Mouse (Mus musculus): ENCODE measurements around the gene Cbl.
A peak's percentile ranks its signal among the peaks of the same experiment; 100 is the strongest.

The Cbl gene

DNA sequence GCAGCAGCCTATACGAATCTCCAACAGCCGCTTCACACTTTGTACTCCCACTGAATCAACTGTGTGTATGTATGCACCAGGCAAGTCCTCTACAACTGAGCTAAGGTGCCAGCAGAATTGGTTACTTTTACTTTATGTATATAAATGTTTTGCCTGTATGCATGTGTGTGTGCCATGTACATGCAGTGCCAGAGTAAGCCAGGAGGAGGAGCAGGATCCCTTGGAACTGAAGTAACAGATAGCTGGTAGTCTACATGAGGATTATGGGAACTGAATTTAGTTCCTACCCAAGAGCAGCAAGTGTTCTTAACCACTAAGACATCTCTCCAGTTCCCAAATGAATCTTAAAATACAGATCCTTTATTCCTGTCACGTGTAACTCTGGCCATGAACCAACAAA is 51.6 kb downstream of the Cbl start:
- peak; percentile 54 for DNase-seq (ENCODE audit: low read depth, low spot score)

DNA sequence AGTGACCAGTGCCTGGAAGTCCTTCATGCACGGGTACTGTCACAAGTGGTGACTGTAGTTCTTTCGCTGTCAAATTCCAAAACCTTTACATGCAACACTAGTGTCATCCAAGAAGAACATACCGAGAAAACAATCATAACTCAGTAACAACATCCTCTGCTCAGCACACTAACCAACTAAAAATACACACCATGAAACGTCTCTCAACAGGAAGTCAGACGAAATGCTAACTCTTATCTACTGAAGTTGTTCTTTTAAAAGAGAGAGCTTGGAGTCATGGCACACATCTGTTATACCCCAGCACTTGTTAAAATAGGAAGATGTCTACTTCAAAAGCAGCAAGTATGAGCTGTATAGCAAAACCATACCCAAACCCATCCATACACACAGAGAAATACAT is 52.3 kb downstream of the Cbl start:
- DNase-seq (ENCODE audit: low read depth, low spot score), result peak; percentile 39

DNA sequence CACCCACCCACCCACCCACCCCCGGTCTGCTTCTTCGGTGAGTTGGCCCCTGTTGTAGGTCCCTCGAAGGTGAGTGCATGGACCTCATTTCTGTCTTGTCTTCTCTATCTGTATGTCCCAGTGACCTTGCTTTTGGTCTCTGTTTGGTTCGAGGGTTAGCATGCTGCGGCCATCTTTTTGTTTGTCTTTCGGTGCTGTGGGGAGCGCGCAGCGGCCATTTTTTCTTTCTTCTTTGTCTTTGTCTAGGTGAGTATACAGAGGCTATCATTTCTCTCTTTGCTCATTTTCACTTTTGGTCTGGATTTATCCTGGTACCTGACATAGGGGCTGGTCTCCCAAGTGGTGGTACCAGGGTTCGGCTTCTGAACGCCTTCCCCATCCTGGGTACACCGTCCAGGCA is 55.0 kb downstream of the Cbl start:
- DNase-seq (ENCODE audit: low read depth, low spot score), result no peak

DNA sequence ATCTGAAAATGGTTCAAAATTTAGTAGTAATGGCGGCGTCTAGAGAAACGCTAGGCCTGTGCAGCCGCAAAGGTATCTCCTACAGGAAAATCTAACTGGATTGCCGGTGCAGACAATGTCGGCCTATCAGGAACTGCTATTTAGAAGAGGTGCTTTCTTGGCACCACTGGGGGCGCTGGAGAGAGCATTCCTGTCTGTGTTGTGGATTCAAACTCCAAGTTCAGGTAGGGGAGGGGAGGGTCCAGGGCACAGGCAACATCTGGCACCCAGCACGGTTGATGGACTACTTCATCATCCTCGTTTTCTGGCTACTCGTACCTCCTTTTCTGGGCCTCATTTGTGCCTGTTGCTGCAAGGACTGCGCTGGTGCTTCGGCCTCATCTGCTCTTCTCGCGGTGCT is 55.5 kb downstream of the Cbl start:
- peak; percentile 41 for DNase-seq (ENCODE audit: low read depth, low spot score)

DNA sequence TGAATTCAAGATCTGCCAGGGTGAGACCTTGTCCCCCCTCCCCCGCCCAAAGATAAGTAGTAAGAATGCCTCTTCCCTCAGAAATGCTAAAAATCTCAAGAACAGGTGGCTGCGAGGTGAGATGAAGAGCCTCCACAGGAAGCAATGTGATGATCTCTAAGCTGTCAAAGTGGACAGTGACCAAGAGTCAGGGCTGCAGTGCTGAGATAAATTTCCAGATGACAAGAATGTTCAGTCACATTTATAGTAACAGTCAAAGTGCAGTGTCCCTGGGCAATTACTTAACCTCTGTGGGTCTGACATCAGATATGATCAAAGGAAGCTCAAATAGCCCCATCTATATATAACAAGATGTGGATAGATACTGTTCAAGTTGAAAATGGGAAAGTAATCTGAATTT is 56.4 kb downstream of the Cbl start:
- no peak for DNase-seq (ENCODE audit: low read depth, low spot score)

DNA sequence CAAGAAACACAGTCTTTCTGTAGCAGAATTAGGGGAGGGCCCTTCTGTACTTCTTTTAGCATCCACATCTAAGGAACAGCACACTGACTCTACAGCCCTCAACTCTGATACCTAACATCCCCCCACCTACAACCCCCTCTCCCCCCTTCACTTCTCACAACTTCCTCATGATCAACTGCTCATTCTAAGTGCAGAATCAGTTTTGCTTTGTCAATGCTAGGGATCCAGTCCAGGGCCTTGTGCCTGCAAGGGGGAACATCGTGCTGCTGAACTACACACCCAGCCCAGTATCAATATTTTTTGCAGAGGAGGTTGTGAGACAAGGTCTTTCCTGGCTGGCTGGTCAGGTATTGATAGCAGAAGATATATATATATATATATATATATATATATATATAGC is 57.9 kb downstream of the Cbl start:
- DNase-seq (ENCODE audit: low read depth, low spot score), result no peak

DNA sequence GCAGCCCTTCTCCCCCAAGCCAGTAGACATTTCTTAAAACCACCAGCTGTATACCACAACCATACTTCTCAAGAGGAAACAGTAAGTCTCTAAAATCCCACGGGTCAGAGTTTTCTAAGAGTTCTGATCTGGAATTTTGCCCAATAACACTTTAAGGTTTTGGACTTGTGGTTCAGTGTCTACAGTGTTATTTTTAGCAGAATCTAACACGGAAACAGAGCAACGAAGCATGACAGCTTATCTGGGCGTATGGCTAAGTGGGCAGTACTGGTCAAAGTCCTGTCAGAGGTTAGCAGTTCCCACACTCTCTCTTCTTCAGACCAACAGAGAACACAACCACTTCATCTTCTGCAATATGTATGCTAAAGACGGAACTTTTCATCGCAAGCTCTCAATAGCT is 58.3 kb downstream of the Cbl start:
- no peak for DNase-seq (ENCODE audit: low read depth, low spot score)

DNA sequence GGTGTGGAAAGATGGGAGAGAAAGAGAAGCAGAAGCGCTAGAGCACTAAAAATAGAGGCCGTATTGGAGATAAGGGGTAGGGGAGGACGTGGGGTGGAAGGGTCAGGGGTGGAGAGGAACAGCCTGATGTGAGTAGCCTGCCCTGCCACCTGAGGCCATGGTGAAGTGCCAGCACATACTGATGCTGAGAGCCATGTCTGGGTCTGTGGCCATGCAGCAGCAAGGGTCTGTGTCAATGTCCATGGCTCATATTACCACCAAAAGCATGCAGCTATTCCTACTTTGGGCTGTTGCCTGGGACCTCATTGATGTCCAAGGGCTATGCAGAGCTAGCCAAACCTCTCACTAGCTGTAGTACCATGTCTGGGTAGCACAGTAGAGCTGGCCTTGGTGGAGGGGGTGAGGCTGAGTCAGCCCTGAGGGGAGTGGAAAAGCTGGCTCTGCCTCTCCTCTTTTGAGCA is 63.1 kb downstream of the Cbl start:
- no peak for DNase-seq (ENCODE audit: low read depth, low spot score)

DNA sequence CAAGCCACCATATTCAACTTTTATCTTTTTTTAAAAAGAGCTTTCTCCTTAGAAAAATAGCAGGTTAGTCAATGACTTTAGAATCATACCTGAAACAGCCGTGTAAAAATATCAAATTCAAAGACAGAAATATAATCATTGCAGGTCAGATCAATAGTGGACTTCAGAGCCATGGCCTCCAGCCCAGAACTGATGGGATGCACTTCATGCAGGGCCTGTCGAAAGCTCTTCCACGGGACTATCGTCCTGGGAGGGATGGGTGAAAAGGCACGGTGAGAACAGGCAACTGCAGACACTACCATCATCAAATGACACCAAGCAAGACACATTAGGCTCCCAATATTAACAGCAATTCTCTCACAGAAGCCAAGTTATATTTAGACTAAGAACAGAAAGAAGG is 64.9 kb downstream of the Cbl start:
- DNase-seq (ENCODE audit: low read depth, low spot score), result no peak

DNA sequence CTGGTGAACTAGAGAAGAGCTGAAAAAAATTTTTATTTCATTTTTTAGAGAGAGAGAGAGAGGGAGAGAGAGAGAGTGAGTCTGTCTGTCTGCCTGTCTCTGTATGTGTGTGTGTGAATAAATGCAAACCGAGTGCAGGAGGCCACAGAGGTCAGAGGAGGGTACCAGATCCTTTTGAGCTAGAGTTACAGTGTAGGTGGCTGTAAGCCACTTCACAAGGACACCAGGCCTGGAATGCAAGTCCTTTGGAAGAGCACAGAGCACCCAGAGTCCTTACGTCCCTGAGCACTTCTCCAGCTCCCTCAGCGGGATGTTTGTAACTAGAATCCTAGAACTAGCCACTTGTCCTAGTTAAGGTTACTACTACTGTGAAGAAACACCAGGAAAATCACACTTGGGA is 74.0 kb downstream of the Cbl start:
- no peak for DNase-seq (ENCODE audit: low read depth, low spot score)

DNA sequence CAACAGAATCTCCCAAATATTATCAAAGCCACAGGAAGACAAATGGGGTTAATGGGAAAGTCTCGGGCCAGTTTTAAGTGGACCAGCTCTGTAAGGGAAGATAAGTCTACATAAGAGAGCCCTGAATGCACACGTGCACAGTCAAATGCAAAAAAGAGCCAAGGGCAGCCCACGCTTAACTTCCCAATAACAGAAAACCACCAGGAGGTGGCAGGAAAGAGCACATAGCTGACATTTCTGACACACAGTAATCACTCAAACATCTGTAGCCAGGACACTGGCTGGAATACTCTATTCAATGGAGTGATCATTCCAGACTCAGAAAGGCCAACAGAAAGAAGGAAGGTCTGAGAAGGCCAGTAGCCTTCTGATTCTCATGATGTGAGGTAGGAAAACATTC is 86.6 kb downstream of the Cbl start:
- DNase-seq (ENCODE audit: low read depth, low spot score), result peak; percentile 39

DNA sequence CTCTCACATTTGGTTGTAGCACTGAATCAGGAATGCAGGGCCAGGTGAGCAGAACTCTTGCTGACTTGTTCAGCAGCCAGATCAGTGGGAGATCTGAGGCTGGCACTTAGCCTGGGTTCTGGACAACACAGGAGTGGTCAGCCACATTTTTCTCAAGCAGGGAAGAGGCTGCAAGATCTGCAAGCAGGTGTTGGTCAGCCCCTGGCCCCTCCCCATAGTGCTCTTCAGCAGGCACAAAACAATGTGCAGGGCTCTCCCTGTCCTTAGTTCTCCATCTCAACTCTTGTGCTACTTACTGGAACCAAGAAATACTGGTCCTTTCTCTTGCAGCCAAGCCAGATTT is 89.2 kb downstream of the Cbl start:
- DNase-seq (ENCODE audit: low read depth, low spot score), result no peak

DNA sequence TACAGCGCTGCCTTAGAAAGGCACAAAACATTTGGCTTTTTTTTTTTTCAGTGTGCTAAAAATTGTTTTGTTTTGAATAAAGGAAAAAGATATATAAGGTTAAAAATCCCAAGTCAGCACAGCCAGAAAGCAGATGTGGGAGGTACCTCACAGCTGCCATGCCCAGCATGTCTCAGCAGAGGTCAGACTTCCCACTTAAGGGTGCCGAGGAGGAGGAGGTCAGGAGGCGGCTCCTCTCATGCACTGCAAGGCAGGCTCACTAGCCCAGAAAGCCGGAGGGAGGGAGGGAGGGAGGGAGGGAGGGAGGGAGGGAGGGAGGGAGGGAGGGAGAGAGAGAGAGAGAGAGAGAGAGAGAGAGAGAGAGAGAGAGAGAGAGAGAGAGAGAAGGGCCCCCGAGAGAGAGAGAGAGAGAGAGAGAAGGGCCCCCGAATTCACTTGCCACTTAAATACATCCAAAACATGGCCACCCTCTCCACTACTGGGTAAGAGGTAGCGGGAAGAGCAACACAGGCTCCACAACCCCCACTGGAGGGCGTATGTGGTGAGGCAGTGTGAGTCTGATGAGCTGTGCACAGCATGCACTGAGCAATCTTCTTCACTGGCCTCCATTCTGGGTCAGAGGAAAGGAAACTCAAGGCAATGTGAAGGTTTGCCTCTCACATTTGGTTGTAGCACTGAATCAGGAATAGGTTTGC is 89.7 kb downstream of the Cbl start:
- DNase-seq (ENCODE audit: low read depth, low spot score), result no peak

DNA sequence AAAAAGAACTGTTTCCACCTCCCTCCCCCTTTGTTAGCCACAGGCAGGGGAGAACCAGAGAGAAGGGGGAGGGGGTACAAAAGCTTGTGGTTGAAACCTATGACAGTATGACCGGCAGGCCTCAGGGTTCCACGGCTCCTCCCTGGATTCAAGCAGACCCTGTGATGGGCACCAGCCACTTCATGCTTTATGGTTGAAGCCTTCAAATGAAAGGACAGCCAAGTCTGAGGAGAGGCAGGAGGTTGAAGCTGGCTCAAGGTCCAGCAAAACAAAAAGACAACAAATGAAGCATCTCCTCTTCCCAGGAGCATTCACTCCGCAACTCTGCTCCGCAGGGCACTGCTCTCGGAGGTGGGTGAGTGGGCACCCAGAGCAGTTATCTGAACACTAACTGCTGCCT is 90.4 kb downstream of the Cbl start:
- DNase-seq (ENCODE audit: low read depth, low spot score), result no peak

DNA sequence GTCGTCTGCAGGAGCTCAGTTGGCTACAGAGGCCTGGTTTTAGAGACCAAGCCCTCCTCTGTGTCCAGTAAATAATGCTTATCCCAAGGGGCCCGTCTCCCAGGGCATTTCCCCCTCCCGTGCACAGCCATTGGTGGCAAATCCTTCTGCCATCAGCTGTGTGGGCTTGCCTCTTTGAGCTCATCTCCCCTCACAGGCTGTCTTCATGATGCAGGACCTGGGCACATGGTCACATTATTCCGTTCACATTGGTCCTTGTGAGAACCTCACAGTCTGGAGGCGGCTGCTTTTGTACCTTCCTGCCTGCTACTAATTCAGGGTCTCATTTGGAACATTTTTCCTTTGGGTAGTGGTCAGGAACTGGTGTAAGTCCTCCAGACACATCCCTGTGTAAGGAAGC is 91.9 kb downstream of the Cbl start:
- DNase-seq (ENCODE audit: low read depth, low spot score), result no peak

DNA sequence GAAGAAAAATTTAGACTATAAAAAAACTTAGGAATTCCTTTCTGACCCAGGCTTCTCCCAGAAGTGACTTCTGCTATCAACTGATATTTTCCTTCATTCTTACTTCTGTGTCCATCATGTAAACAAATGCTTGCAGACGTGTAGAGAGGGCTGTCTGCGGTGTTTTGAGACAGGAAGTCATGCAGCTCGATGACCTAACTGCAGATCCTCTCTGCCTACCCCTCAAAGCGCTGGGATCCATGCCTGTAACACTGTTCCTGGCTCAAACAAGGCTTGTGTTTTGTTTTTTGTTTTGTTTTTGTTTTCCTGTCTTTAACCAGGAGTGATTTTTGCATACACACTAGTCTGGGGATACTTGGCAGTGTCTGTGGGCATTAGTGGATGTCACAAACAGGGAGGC is 96.0 kb downstream of the Cbl start:
- no peak for DNase-seq (ENCODE audit: low read depth, low spot score)

DNA sequence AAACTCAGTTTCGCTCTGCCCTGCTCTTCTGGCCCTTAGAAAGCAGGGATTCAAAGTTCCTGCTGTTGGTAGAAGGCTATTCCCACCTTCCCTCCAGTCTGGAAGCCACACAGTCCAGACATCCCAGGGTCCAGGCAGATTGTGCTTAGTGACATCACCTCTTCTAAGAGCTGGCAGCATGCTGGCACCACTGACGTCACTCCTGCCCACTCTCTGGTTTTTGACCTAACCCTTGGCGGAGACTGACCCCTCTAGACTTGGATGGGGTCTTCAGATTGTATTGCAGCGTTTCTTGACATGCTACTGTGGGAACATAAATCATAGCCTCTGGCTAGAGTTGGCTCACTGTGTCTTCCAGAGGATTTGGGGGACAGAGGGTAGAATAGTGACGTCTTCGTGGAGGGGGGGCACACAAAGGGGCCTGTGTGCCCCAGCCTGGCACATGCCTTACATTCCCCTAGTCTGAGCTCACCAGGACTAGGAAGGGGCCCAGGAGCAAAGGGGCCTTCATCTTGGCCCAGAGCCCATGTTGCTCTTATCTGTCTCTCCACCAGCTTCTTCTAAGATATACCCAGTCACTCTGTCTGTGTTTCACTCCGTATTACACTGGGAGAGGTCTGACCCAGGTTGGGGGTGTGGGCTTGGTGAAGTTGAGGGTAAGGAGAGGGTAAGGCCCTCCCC is 98.0 kb downstream of the Cbl start:
- no peak for DNase-seq (ENCODE audit: low read depth, low spot score)

DNA sequence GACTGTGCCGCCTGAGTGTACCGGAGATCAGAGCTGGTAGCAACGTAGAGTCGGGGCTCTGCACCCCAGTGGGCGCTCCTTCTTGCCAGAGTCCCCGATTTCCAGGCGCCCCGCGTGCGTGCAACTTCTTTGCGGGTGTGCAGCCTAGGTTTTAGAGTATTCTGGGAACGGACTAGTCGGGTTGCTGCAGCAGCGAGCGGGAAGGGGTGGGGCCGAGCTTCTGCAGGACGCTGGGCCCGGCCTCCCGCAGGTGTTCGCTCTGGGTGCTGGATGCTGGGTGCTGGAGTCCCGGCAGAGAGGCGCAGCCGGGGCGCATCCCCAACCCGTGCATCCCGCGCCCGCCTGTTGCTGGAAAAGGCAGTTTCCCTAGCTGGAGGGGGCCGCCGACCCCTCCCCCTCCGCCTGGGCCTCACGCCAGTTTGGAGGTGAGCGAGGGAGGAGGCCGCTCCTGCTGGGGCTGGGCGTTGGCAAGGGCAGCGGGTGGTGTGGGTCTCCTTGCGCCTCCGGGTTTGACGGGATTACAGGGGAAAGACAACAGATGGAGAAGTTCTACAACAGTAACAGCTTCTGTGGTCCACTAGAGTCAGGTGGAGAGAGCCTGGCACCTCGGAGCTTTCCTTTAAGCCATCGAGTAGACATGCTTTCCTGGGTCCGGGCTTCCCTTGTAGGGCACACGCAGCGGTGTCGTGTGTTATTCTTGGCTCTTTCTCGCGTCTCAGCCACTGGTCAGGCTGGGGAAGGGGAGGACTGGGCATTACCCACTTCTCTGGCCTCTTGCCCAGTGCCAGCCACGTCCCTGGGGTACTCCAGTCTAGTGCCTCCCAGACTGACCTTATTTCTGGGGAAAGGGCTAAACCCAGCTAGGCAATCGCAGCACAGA is 98.8 kb downstream of the Cbl start:
- DNase-seq (ENCODE audit: low read depth, low spot score), result peak; percentile 44

DNA sequence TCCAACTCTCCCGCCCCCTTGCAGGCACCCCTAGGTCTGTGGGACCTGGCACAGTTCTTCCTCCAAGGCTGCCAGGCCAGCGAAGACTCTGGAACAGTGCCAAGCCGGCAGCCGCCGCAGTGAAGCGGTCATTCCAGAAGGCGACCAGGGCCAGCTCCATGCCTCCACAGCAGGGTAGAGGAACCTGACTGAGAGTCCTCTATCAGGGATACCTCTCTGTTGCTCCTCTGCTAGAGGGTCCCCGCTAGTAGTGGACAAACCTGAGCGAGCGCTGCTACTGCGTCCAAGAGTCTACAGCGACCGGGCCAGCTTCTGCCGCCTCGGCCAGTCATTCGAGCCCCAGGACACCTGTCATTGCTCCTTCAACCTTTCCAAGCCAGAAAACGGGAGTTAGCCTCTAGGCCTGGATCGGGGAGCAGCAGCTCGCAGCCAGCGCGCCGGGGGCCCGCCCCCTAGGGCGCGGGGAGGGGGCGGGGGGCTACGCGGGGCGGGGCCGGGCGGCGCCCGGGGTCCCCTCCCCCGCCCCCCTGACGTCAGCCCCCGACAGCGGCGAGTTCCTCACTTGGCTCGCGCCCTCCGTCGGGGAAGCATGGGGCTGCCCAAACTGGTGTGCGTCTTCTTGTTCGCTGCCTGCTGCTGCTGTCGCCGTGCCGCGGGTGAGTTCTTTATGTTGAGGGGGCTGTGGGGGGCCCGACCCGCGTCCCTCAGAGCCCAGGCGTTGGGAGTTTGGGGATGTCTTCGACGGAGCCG is 99.6 kb downstream of the Cbl start, which contains the start of gene Mcam:
Gene Mcam (plus strand): TSS at position 369 of the 750 bp plus-strand sequence.
- peak; percentile 44 for DNase-seq (ENCODE audit: low read depth, low spot score)

DNA sequence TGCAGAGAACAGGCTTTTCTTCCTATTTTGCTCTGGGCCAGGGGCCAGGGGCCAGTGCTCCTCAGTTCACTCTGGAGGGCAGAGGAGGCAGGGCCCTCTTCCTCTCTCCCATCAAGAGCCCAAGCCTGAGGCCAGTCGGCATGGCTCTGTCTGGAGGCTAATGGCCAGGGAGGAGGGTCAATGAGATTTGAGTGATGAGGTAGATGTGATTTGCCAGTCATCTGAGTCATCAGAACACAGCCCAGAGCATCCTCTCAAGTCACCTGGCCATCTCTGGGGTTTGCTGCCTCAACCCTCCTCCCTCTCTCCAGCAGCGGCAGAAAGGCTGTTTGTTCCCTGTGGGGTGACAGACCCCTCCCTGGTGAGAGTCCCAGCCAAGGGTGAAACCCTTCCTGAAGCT is 100.6 kb downstream of the Cbl start:
- no peak for DNase-seq (ENCODE audit: low read depth, low spot score)

DNA sequence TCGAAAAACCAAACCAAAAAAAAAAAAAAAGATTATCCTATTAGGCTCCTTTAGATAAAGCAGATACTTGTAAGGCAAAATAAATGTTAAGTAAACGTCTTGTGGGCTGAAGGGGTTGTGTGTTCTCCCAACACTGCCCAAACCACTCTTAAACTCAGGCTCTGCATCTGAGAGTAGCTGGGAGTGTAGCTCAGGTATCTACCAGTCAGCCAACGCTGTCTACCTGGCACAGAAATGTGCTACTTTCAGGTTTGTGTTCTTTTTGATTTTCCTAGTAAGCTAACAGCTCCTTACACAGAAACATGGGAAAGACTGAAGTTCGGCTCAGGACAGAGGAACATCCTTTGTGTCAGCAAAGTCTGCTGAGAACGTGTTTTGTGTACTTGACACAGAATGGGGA is 101.6 kb downstream of the Cbl start:
- no peak for DNase-seq (ENCODE audit: low read depth, low spot score)

DNA sequence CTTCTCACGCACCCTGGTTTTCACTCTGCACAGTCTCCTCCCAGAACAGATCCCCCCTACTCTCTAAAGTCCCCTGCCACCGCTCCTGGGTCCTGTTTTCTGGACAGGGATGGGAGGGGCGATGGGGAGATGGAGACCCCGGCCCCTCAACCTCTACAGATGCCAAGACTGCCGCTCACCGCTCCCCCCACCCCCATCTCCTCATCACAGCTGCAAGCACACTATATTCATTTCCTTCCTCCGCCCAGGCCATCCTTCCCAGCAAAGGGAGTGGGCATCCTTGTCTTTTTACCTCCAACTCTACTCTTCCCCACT is 102.6 kb downstream of the Cbl start:
- DNase-seq (ENCODE audit: low read depth, low spot score), result no peak

All from CD4-positive helper T cell, adult 2 months (primary cell).